Mouse (Mus musculus) CH12F3 (cell line): Measurements from ENCODE around the gene Aprt.

Source experiments
- in situ Hi-C: fragments of 300-500 bp; cut with MboI; formaldehyde crosslinking; loops from 2 replicates; pipeline ENCODE4 v1.14.3; 2020; ENCODE audit warnings: low sequenced_read_pairs

Aprt gene

GRCm38 (mm10) chr8:122567361-122568108 lies 9.2 kb downstream of the Aprt start, which contains the start of gene Cdt1:
Gene Cdt1 (plus strand): TSS chr8:122568015.
- in situ Hi-C loops = no loop called here

- in situ Hi-C loops = no loop called here
Observed at GRCm38 (mm10) chr8:122566766-122567165, 9.9 kb downstream of the Aprt start.

GRCm38 (mm10) chr8:122564363-122565352 lies 12.1 kb downstream of the Aprt start:
- in situ Hi-C loops = no loop called here

- in situ Hi-C loops = no loop called here
Observed at GRCm38 (mm10) chr8:122561199-122561598, 15.5 kb downstream of the Aprt start.

- in situ Hi-C loops = no loop called here
Observed at GRCm38 (mm10) chr8:122558671-122559349, 17.9 kb downstream of the Aprt start.

GRCm38 (mm10) chr8:122557248-122558038 lies 19.3 kb downstream of the Aprt start:
- in situ Hi-C loops = no loop called here

GRCm38 (mm10) chr8:122556030-122557009 lies 20.4 kb downstream of the Aprt start:
- in situ Hi-C loops = no loop called here

GRCm38 (mm10) chr8:122554786-122555185 lies 21.9 kb downstream of the Aprt start:
- in situ Hi-C loops = no loop called here

- in situ Hi-C loops = no loop called here
Observed at GRCm38 (mm10) chr8:122551265-122552051, 25.3 kb downstream of the Aprt start, which contains the start of gene Piezo1. Gene Piezo1 (minus strand): TSS chr8:122551329.

GRCm38 (mm10) chr8:122550995-122551264 lies 25.8 kb downstream of the Aprt start:
- in situ Hi-C loops = no loop called here

GRCm38 (mm10) chr8:122550234-122550994 lies 26.3 kb downstream of the Aprt start:
- in situ Hi-C loops = no loop called here

GRCm38 (mm10) chr8:122548891-122549439 lies 27.7 kb downstream of the Aprt start:
- in situ Hi-C loops = no loop called here

GRCm38 (mm10) chr8:122548331-122548730 lies 28.4 kb downstream of the Aprt start:
- in situ Hi-C loops = no loop called here

GRCm38 (mm10) chr8:122547815-122548214 lies 28.9 kb downstream of the Aprt start:
- in situ Hi-C loops = no loop called here

- in situ Hi-C loops = no loop called here
Observed at GRCm38 (mm10) chr8:122546811-122547453, 29.8 kb downstream of the Aprt start.

- in situ Hi-C loops = no loop called here
Observed at GRCm38 (mm10) chr8:122546066-122546755, 30.5 kb downstream of the Aprt start.
